Mouse (Mus musculus) testis, postnatal 10 days (tissue): ENCODE data around the gene Vmn2r8.
"Not testable (repeated sequence)": the region's sequence is repeated elsewhere in the genome, so short reads cannot be mapped to it uniquely, and the experiment has no call there.

Experiments used
- DNase-seq: peaks from one replicate; pipeline ENCODE4 v3.0.0; 2021; ENCODE audit warnings: low spot score

The Vmn2r8 gene

GRCm38 (mm10) chr5:108808750-108809149, at the start of gene Vmn2r8:
Vmn2r8 (minus strand) TSS chr5:108808850.
- DNase-seq: not testable (repeated sequence)

GRCm38 (mm10) chr5:108852501-108852900, 43.9 kb upstream of the Vmn2r8 start, which contains the start of gene Vmn2r9:
Vmn2r9 (minus strand) TSS chr5:108852601.
- not testable (repeated sequence) for DNase-seq

DNA sequence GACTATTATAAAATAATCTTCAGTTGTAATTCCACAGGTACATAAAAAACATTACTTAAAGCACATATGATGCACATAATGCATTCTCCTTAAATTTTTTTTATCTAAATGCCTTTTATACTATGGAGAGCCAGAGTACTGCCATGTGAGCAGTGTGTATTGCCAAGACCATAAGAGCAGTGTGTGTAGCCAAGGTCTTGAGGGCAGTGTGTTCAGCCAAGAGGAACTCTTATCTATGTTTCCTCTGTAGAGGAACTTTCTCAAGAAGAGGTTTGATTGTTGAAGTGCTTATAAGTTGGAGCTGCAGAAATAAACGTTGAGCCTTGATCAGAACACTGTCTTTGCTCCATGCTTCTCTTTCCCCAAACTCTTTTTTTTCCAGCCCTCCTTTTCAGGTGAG, 40.8 kb upstream of the Vmn2r8 start:
- no peak for DNase-seq

- DNase-seq: peak; percentile 67
Observed at GRCm38 (mm10) chr5:108836156-108836555, 27.5 kb upstream of the Vmn2r8 start.

- DNase-seq: peak; percentile 66
Observed at GRCm38 (mm10) chr5:108823276-108823675, 14.6 kb upstream of the Vmn2r8 start.

DNA sequence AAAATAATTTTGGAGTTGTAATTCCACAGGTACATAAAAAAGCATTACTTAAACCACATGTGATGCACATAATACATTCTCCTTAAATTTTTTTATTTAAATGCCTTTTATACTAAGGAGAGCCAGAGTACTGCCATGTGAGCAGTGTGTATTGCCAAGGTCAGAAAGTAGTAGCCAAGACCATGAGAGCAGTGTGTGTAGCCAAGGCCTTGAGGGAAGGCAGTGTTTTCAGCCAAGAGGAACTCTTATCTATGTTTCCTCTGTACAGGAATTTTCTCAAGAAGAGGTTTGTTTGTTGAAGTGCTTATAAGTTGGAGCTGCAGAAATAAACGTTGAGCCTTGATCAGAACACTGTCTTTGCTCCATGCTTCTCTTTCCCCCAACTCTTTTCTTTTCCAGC, 5.0 kb downstream of the Vmn2r8 start:
- DNase-seq: no peak

- DNase-seq: not testable (repeated sequence)
Observed at GRCm38 (mm10) chr5:108795263-108795662, 13.4 kb downstream of the Vmn2r8 start, which contains the start of gene Tmed11. Tmed11 (minus strand) TSS chr5:108795363.

DNA sequence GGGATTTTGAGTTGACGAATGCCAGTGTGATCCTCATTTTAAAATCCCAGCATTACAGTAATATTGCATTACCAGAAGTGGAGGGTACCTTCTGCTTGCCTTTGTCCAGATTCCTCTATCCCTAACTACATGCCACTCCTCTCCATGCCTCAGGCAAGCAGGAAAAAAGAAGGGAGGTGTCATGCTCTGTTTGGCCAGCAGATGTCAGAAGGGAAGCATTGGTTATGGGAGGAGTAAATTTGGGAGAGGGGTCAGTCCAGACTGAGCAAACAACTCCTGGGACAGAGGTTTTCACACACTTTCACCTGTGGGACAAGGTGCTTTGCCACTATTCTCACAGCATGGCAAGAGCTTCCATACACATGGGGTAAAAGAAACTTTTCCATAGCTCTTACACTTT, 18.3 kb downstream of the Vmn2r8 start:
- DNase-seq: peak; percentile 81

DNA sequence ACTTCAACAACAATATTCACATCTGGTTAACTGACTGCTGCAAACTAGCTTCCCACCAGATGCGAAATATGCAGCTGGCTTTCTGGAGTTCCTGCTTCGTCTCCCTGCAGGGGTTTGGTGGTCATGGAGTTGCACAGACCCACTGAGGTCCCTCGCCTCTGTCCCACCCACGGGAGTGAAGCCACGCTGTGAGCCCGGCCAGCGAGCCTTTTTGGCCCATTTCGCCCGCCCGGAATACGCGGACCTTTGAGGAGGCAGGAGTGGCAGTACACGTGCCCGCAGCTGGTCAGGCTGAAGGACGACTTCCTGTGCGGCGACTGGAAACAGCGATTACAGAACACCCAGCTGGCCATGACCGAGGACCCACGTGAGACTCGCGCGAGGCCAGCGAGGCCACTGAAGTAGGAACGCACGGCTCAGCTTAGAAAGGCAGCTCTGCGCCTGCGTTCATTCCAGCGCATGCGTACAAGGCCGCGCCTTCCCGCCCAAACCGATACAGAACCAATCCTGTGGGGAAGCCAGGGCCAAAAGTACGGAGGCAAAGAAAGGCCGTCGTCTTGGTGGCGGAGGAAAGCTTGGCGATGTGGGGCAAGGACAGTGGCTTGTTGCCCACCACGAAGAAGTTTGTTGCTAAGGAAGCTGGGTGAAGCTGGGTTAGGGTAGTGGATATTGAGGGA, 33.9 kb downstream of the Vmn2r8 start, which contains the start of gene Rnf212:
TSS of gene Rnf212 (minus strand) at position 353 of the 677 bp plus-strand sequence.
- DNase-seq: peak; percentile 50

DNA sequence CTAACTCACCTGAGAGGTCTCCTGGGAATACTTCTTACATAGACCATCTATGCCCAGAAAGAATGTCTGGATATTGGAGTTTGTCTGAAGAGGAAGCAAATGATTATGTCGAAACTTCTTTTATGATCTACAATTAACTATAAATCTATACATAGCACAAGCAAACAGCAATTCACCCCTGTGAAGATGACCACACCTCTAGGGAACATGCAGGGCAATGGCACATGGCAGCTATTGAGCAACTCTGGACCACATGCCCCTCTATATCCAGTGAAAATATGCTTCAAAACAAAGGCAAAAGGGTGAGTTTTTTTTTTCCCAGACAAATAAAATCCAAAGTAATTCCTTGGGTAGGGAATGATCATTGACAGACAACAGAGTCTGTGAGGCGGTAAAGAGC, 48.6 kb downstream of the Vmn2r8 start:
- DNase-seq: no peak

- peak; percentile 48 for DNase-seq
Observed at GRCm38 (mm10) chr5:108758396-108758795, 50.3 kb downstream of the Vmn2r8 start.

DNA sequence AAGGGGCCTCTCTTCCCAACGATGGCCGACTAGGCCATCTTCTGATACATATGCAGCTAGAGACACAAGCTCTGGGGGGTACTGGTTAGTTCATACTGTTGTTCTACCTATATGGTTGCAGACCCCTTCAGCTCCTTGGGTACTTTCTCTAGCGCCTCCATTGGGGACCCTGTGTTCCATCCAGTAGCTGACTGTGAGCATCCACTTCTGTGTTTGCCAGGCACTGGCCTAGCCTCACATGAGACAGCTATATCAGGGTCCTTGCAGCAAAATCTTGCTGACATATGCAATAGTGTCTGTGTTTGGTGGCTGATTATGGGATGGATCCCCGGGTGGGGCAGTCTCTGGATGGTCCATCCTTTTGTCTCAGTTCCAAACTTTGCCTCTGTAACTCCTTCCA, 57.4 kb downstream of the Vmn2r8 start:
- DNase-seq: not testable (repeated sequence)

DNA sequence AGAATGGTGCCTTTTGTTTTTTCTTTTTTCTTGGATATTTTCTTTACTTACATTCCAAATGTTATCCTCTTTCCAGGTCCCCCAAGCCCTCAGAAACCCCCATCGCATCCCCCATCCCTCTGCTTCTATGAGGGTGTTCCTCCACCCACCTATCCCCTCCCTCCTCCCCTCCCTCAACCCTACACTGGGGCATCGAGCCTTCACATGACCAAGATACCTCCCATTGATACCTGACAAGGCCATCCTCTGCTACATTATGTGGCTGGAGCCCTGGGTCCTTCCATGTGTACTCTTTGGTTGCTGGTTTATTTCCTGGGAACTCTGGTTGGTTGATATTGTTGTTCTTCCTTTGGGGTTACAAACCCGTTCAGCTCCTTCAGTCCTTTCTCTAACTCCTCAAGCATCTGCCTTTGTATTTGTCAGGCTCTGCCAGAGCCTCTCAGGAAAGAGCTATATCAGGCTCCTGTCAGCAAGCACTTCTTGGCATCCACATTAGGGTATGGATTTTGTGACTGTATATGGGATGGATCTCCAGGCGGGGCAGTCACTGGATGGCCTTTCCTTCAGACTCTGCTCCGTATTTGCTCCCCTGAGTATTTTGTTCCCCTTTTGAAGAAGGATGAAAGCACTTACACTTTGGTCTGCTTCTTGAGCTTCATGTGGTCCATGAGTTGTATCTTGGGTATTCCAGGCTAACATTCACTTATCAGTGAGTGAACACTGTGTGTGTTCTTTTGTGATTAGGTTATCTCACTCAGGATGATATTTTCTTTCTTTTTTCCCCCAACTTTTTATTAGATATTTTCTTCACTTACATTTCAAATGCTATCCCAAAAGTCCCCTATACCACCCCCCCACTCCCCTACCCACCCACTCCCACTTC, 58.1 kb downstream of the Vmn2r8 start:
- no peak for DNase-seq

GRCm38 (mm10) chr5:108744629-108745028, 64.0 kb downstream of the Vmn2r8 start:
- DNase-seq: no peak

GRCm38 (mm10) chr5:108743856-108744255, 64.8 kb downstream of the Vmn2r8 start:
- no peak for DNase-seq

DNA sequence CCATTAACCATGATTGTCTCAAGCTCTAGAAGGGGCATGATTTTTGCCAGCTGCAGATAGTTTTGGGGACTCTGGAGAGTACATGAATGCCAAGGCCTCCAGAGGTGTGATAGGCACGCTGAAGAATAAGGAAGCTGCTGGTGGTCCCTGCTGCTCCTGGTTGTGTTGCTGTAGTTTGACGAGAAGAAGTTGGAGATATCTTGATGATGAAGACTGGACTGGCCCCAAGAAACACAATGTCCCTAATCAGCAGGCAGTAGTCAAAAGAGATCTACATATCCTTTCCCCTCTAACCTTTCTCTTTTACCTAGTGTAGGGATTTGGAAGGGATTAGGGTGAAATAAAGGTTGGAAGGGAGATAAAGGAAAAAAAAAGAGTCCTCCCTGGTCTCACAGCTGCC, 66.1 kb downstream of the Vmn2r8 start:
- no peak for DNase-seq

DNA sequence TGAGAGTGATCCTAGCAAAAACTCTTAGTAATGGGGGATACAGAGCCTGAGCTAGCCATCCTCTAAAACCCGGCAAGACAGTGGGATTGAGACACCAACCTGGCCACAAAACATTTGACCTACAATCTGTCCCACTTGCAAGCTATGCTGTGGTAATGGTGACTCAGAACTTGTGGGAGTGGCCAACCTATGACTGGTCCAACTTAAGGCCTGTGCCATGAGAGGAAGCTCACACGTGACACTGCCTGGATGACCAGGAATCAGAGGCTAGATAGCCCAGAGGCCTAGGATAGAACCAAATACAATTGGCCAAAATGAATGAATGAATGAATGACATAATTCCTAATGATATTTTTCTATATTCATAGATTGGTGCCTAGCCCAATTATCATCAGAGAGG, 66.8 kb downstream of the Vmn2r8 start:
- DNase-seq: no peak
